Mouse (Mus musculus): ENCODE results near the gene Amph. TPM values are rescaled to one million over a fixed set of nuclear protein-coding genes. Genes with fewer than 3 reads are reported as not detected.
A peak's percentile ranks its signal among the peaks of the same experiment; 100 is the strongest.

Amph gene
- polyA plus RNA-seq, 1 experiment from 2014 or later, result 4.5 TPM

- DNase-seq (ENCODE audit: low spot score), result peak; percentile 70
These were observed 133.9 kb downstream of the Amph start for GRCm38 (mm10) chr13:19081932-19082331.

GRCm38 (mm10) chr13:19094571-19094970 lies 146.6 kb downstream of the Amph start:
- Histone ChIP-seq H3K36me3 (ENCODE audit: insufficient read depth, low read length) (no peaks in the 10 kb centered on the region), H3K9me3 (ENCODE audit: low read length) (no peaks in the 10 kb centered on the region), H3K27me3 (replicated peaks; ENCODE audit: insufficient read depth, low read length) (no peaks in the 10 kb centered on the region), H3K4me3 (ENCODE audit: low read depth, low read length) (no peak overlapping the region), H3K4me1 (ENCODE audit: insufficient read depth, low read depth, low read length) (no peaks in the 10 kb centered on the region), H3K9ac (replicated peaks; ENCODE audit: low read depth) (no peak overlapping the region), H3K27ac (ENCODE audit: low read length) (no peak overlapping the region), H3K4me2 (replicated peaks; ENCODE audit: low read depth, low read length) (no peak overlapping the region)
- ATAC-seq (no peak), DNase-seq (ENCODE audit: low spot score) (no peak)
- 86% methylated on average over 6 of the region's 6 CpGs for WGBS
- TF ChIP-seq CTCF (IDR thresholded peaks at IDR 0.05), result no peak
- TF ChIP-seq EP300 (IDR thresholded peaks at IDR 0.05), result no peak

More at GRCm38 (mm10) chr13:19081932-19082331, 133.9 kb downstream of the Amph start:
- 66% methylated on average over 4 of the region's 4 CpGs for WGBS
- H3K36me3 ChIP-seq (ENCODE audit: insufficient read depth, low read length), result no peaks in the 10 kb centered on the region
- peak; percentile 54; the same call in 1 of the 2 replicates for ATAC-seq
- no peaks in the 10 kb centered on the region for H3K9me3 ChIP-seq (ENCODE audit: low read length)
- H3K9ac ChIP-seq (replicated peaks; ENCODE audit: low read depth), result no peak overlapping the region
- no peak for TF ChIP-seq EP300 (IDR thresholded peaks at IDR 0.05)
- no peak for TF ChIP-seq CTCF (IDR thresholded peaks at IDR 0.05)
- H3K4me2 ChIP-seq (replicated peaks; ENCODE audit: low read depth, low read length), result no peak overlapping the region
- no peaks in the 10 kb centered on the region for H3K27me3 ChIP-seq (replicated peaks; ENCODE audit: insufficient read depth, low read length)
- H3K27ac ChIP-seq (ENCODE audit: low read length), result no peak overlapping the region
- H3K4me1 ChIP-seq (ENCODE audit: insufficient read depth, low read depth, low read length), result no peaks in the 10 kb centered on the region
- H3K4me3 ChIP-seq (ENCODE audit: low read depth, low read length), result no peak overlapping the region

GRCm38 (mm10) chr13:19097117-19097516 lies 149.1 kb downstream of the Amph start:
- Histone ChIP-seq H3K9ac (replicated peaks; ENCODE audit: low read depth) (no peak overlapping the region), H3K27ac (ENCODE audit: low read length) (no peak overlapping the region), H3K4me2 (replicated peaks; ENCODE audit: low read depth, low read length) (no peak overlapping the region), H3K4me1 (ENCODE audit: insufficient read depth, low read depth, low read length) (no peaks in the 10 kb centered on the region), H3K9me3 (ENCODE audit: low read length) (no peaks in the 10 kb centered on the region), H3K4me3 (ENCODE audit: low read depth, low read length) (no peak overlapping the region), H3K27me3 (replicated peaks; ENCODE audit: insufficient read depth, low read length) (no peaks in the 10 kb centered on the region), H3K36me3 (ENCODE audit: insufficient read depth, low read length) (no peaks in the 10 kb centered on the region)
- 82% methylated on average over 4 of the region's 4 CpGs for WGBS
- ATAC-seq (no peak), DNase-seq (ENCODE audit: low spot score) (no peak)
- TF ChIP-seq EP300 (IDR thresholded peaks at IDR 0.05), result no peak
- TF ChIP-seq CTCF (IDR thresholded peaks at IDR 0.05), result no peak

DNA sequence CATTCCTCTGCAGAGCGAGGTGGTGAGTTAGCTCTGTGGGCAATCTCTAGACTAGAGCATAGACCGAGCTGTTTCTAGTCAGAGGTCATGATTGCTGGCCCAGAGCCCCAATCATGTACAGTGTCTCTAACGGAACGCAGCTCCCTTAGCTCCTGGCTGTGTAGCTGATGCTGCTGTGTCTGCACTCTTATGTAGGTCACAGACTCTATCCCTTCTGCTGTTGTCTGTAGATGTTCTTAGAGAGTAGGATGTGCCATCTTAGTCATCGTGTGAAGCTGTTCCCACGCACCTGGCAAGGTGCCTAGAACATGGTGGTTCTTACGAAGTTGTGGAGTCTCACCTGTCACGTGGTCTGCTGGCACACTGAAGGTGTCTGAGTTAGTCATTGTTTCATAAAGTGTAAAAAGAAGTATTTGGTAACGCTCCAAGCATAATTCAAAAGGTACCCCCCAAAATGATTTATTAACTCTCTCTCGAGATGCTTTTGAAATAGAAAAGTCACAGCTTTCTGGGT lies 153.9 kb downstream of the Amph start:
- 75% methylated on average over 10 of the region's 10 CpGs for WGBS
- Histone ChIP-seq H3K36me3 (ENCODE audit: insufficient read depth, low read length) (no peaks in the 10 kb centered on the region), H3K4me1 (ENCODE audit: insufficient read depth, low read depth, low read length) (no peaks in the 10 kb centered on the region), H3K27me3 (replicated peaks; ENCODE audit: insufficient read depth, low read length) (no peaks in the 10 kb centered on the region), H3K4me3 (ENCODE audit: low read depth, low read length) (no peak overlapping the region), H3K27ac (ENCODE audit: low read length) (no peak overlapping the region), H3K9ac (replicated peaks; ENCODE audit: low read depth) (no peak overlapping the region), H3K4me2 (replicated peaks; ENCODE audit: low read depth, low read length) (no peak overlapping the region), H3K9me3 (ENCODE audit: low read length) (no peaks in the 10 kb centered on the region)
- ATAC-seq (no peak), DNase-seq (ENCODE audit: low spot score) (no peak)
- TF ChIP-seq EP300 (IDR thresholded peaks at IDR 0.05), result no peak
- TF ChIP-seq CTCF (IDR thresholded peaks at IDR 0.05), result no peak

DNA sequence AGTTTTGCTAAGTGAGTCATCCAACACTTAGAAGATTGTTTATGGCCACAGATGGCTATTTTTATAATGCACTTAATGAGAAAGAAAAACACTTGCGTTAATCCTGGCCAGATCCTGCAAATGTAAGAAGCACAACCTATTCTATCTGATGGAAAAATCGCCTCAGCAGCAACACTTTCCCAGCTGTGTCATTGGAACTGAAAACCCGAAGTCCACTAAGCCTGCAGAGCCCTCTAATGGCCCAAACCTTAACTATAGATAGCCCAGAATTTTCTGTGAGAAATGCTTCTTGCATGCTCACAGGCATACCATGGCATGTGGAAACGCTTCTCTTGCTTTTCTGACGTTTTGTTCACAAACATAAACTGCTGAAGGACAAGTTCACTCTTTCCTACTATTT lies 158.4 kb downstream of the Amph start:
- Histone ChIP-seq H3K36me3 (ENCODE audit: insufficient read depth, low read length) (no peaks in the 10 kb centered on the region), H3K4me3 (ENCODE audit: low read depth, low read length) (no peak overlapping the region), H3K4me1 (ENCODE audit: insufficient read depth, low read depth, low read length) (no peaks in the 10 kb centered on the region), H3K27me3 (replicated peaks; ENCODE audit: insufficient read depth, low read length) (no peaks in the 10 kb centered on the region), H3K4me2 (replicated peaks; ENCODE audit: low read depth, low read length) (no peak overlapping the region), H3K9ac (replicated peaks; ENCODE audit: low read depth) (no peak overlapping the region), H3K27ac (ENCODE audit: low read length) (no peak overlapping the region), H3K9me3 (ENCODE audit: low read length) (no peaks in the 10 kb centered on the region)
- no peak for TF ChIP-seq EP300 (IDR thresholded peaks at IDR 0.05)
- peak; percentile 51 for TF ChIP-seq CTCF (IDR thresholded peaks at IDR 0.05)
- ATAC-seq (peak; percentile 59), DNase-seq (ENCODE audit: low spot score) (peak; percentile 68)
- 41% methylated on average over 5 of the region's 5 CpGs for WGBS

DNA sequence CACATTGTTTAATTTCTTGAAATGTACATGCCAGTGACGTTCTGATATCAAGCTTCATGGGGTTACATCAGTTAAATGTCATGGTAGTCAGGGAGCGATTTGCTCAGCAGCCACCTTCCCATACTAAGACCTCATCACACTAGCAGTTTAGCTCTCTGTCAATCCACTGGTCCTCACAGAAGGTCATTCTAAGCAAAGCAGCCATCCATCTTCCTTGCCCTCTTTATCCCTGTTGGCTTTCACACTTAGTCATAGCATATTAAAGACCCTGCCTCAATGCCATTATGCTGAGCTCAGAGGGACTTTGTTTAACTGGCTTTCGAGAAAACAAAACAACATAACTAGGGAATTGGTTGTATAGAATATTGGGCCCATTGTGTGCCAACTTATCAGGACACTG lies 161.3 kb downstream of the Amph start:
- Histone ChIP-seq H3K36me3 (ENCODE audit: insufficient read depth, low read length) (no peaks in the 10 kb centered on the region), H3K4me1 (ENCODE audit: insufficient read depth, low read depth, low read length) (no peaks in the 10 kb centered on the region), H3K27me3 (replicated peaks; ENCODE audit: insufficient read depth, low read length) (no peaks in the 10 kb centered on the region), H3K27ac (ENCODE audit: low read length) (no peak overlapping the region), H3K9ac (replicated peaks; ENCODE audit: low read depth) (no peak overlapping the region), H3K4me2 (replicated peaks; ENCODE audit: low read depth, low read length) (no peak overlapping the region), H3K4me3 (ENCODE audit: low read depth, low read length) (no peak overlapping the region), H3K9me3 (ENCODE audit: low read length) (no peaks in the 10 kb centered on the region)
- TF ChIP-seq EP300 (IDR thresholded peaks at IDR 0.05), result no peak
- no peak for TF ChIP-seq CTCF (IDR thresholded peaks at IDR 0.05)
- no peak for DNase-seq (ENCODE audit: low spot score)
- no peak for ATAC-seq
- WGBS, result 38% methylated on average over 3 of the region's 3 CpGs

Measured in lung, postnatal 0 days (tissue).